In the genomic region with DNA sequence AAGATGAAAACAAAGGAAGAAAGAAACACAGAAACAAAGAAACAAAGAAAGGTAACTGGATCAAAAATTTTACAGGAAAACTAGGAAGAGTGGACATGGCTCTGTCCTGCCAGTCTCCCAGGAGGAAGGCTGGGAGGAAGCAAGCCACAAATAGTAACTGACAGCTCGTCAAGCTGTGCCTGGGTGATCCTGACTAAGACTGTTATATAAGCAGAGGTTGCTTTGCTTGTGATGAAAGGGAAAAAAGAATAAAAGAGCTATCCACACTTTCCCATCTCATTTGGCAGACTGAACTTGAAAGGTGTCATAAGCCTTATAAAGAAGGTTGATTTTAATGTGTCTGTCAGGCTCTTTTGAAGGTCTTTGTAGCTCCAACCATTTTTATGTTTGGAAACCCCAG, we compare ENCODE assay signal across 10 mouse cellular contexts.
DNase-seq lines count a peak whose midpoint lies in the region; ATAC-seq and TF ChIP-seq lines count a peak whose summit lies in the region.
"Had no signal": no experiment of that assay in that cellular context is flagged by ENCODE, and none has a peak within 500 bp of the region (broad histone marks: within the 10 kb centered on the region; RNA-seq: fewer than 3 reads in every experiment).

No protein-coding gene starts in this region.

- H3K4me1 ChIP-seq in intestine, postnatal 0 days (replicated peaks; ENCODE audit: control insufficient read depth, insufficient read depth, low read length), result no peaks in the 10 kb centered on the region
- H3K4me1 ChIP-seq: heart, embryonic 15.5 days had no signal

- H3K36me3 ChIP-seq in intestine, postnatal 0 days (ENCODE audit: control insufficient read depth, insufficient read depth), result no peaks in the 10 kb centered on the region
- H3K36me3 ChIP-seq: heart, embryonic 15.5 days had no signal

- H3K27ac ChIP-seq in intestine, postnatal 0 days (ENCODE audit: low read depth, low read length), result no peak overlapping the region
- H3K27ac ChIP-seq: heart, embryonic 15.5 days had no signal

- H3K27me3 ChIP-seq in intestine, postnatal 0 days (replicated peaks; ENCODE audit: control insufficient read depth, insufficient read depth, low read length), result no peaks in the 10 kb centered on the region
- H3K27me3 ChIP-seq: heart, embryonic 15.5 days had no signal

- peak; percentile 1 for DNase-seq in lung, postnatal 14 days
- DNase-seq in lung, postnatal 10 days, result no peak
- peak; percentile 87 for DNase-seq in cerebellum, adult 9-11 months
- DNase-seq in gastrocnemius, postnatal 25 days, result peak; percentile 19
- peak; percentile 25 to 32 for DNase-seq in right cerebral cortex, postnatal 10 days (ENCODE audit: low spot score in 2 of 2)
- no peak for DNase-seq in kidney, postnatal 36 days
- DNase-seq: kidney, postnatal 10 days; liver, postnatal 0 days had no signal

- no peaks in the 10 kb centered on the region for H3K9me3 ChIP-seq in intestine, postnatal 0 days (ENCODE audit: control insufficient read depth)
- H3K9me3 ChIP-seq: heart, embryonic 15.5 days had no signal

- 70% methylated on average over 1 of the region's 1 CpGs for WGBS in intestine, postnatal 0 days

- ATAC-seq in intestine, postnatal 0 days, result no peak
- ATAC-seq: liver, postnatal 0 days had no signal

- H3K9ac ChIP-seq in intestine, postnatal 0 days (ENCODE audit: low read depth, low read length), result no peak overlapping the region
- H3K9ac ChIP-seq: heart, embryonic 15.5 days; liver, postnatal 0 days had no signal

- H3K4me3 ChIP-seq in intestine, postnatal 0 days (ENCODE audit: low read depth, low read length), result no peak overlapping the region
- H3K4me3 ChIP-seq: heart, embryonic 15.5 days had no signal

- no peak overlapping the region for H3K4me2 ChIP-seq in intestine, postnatal 0 days (replicated peaks; ENCODE audit: low read depth)
- H3K4me2 ChIP-seq: heart, embryonic 15.5 days had no signal

- TF ChIP-seq CTCF in intestine, postnatal 0 days (IDR thresholded peaks at IDR 0.05; ENCODE audit: low read depth), result no peak

Comparison
In these comparisons a context has a peak if more than half of its experiments do, and no peak if none do; other contexts are left out.
1. DNase-seq: peak in lung, postnatal 14 days (single experiment), cerebellum, adult 9-11 months (single experiment), gastrocnemius, postnatal 25 days (single experiment) and right cerebral cortex, postnatal 10 days (2 of 2); none in lung, postnatal 10 days (single experiment) and kidney, postnatal 36 days (0 of 2).